Mouse (Mus musculus): Measurements from ENCODE around the gene Tprn. TPM values are rescaled to one million over a fixed set of nuclear protein-coding genes. Genes with fewer than 3 reads are reported as not detected.
"Not testable (repeated sequence)": the region's sequence is repeated elsewhere in the genome, so short reads cannot be mapped to it uniquely, and the experiment has no call there.

Tprn gene
- polyA plus RNA-seq, 1 experiment = 12.3 TPM

- Histone ChIP-seq H3K36me3 (ENCODE audit: control insufficient read depth, insufficient read depth, low read length, poor library complexity, severe bottlenecking) (0 out of 2 replicates have a peak, but pooled peaks cover 5% of the 10 kb centered on the region), H3K4me1 (ENCODE audit: control insufficient read depth, insufficient read depth, low read length) (peaks cover 4% of the 10 kb centered on the region), H3K9me3 (replicated peaks; ENCODE audit: control insufficient read depth, insufficient read depth, low read length, poor library complexity, severe bottlenecking) (no peaks in the 10 kb centered on the region), H3K27me3 (ENCODE audit: control insufficient read depth, insufficient read depth, low read length, poor library complexity, severe bottlenecking) (no peaks in the 10 kb centered on the region), H3K9ac (ENCODE audit: low read depth, poor library complexity, severe bottlenecking) (no peak overlapping the region), H3K4me3 (ENCODE audit: low read depth, low read length) (no peak overlapping the region), H3K27ac (ENCODE audit: insufficient read depth, low read length) (no peak overlapping the region)
- TF ChIP-seq POLR2A (IDR thresholded peaks at IDR 0.05; ENCODE audit: insufficient read depth, low read length) (no peak), EP300 (IDR thresholded peaks at IDR 0.05; ENCODE audit: insufficient read depth, low read depth, low read length) (no peak), CTCF (IDR thresholded peaks at IDR 0.05; ENCODE audit: low read depth, low read length) (no peak)
Measured at GRCm38 (mm10) chr2:25244144-25244543, 18.3 kb upstream of the Tprn start.

- H3K4me3 ChIP-seq (ENCODE audit: low read depth, low read length) = no peak within 1 kb of the TSS
- H3K27ac ChIP-seq (ENCODE audit: insufficient read depth, low read length) = no peak within 1 kb of the TSS
- H3K4me1 ChIP-seq (ENCODE audit: control insufficient read depth, insufficient read depth, low read length) = no peaks in the 10 kb centered on the region
- H3K36me3 ChIP-seq (ENCODE audit: control insufficient read depth, insufficient read depth, low read length, poor library complexity, severe bottlenecking) = peaks cover 12% of the 10 kb centered on the region
- no peak within 1 kb of the TSS for H3K9ac ChIP-seq (ENCODE audit: low read depth, poor library complexity, severe bottlenecking)
- TF ChIP-seq POLR2A (IDR thresholded peaks at IDR 0.05; ENCODE audit: insufficient read depth, low read length) (no peak), CTCF (IDR thresholded peaks at IDR 0.05; ENCODE audit: low read depth, low read length) (no peak), EP300 (IDR thresholded peaks at IDR 0.05; ENCODE audit: insufficient read depth, low read depth, low read length) (no peak)
- no peaks in the 10 kb centered on the region for H3K27me3 ChIP-seq (ENCODE audit: control insufficient read depth, insufficient read depth, low read length, poor library complexity, severe bottlenecking)
- H3K9me3 ChIP-seq (replicated peaks; ENCODE audit: control insufficient read depth, insufficient read depth, low read length, poor library complexity, severe bottlenecking) = no peaks in the 10 kb centered on the region
Measured at GRCm38 (mm10) chr2:25246183-25247072, 16.0 kb upstream of the Tprn start, which contains the start of gene AL732309.1. TSS of gene AL732309.1 (minus strand) at chr2:25246863.

GRCm38 (mm10) chr2:25252331-25252730, 10.1 kb upstream of the Tprn start:
- Histone ChIP-seq H3K36me3 (ENCODE audit: control insufficient read depth, insufficient read depth, low read length, poor library complexity, severe bottlenecking) (peaks cover 19% of the 10 kb centered on the region), H3K4me3 (ENCODE audit: low read depth, low read length) (no peak overlapping the region)
- TF ChIP-seq POLR2A (IDR thresholded peaks at IDR 0.05; ENCODE audit: insufficient read depth, low read length) (no peak), CTCF (IDR thresholded peaks at IDR 0.05; ENCODE audit: low read depth, low read length) (peak; percentile 52)

GRCm38 (mm10) chr2:25255284-25255779, 7.1 kb upstream of the Tprn start, which contains the start of gene Tmem203:
TSS of gene Tmem203 (plus strand) at chr2:25255439.
- Histone ChIP-seq H3K9me3 (replicated peaks; ENCODE audit: control insufficient read depth, insufficient read depth, low read length, poor library complexity, severe bottlenecking) (no peaks in the 10 kb centered on the region), H3K4me1 (ENCODE audit: control insufficient read depth, insufficient read depth, low read length) (no peaks in the 10 kb centered on the region), H3K36me3 (ENCODE audit: control insufficient read depth, insufficient read depth, low read length, poor library complexity, severe bottlenecking) (peaks cover 8% of the 10 kb centered on the region), H3K27me3 (ENCODE audit: control insufficient read depth, insufficient read depth, low read length, poor library complexity, severe bottlenecking) (no peaks in the 10 kb centered on the region), H3K27ac (ENCODE audit: insufficient read depth, low read length) (0 out of 2 replicates have a peak within 1 kb of the TSS, but pooled peaks have one; percentile 2), H3K4me3 (ENCODE audit: low read depth, low read length) (peak within 1 kb of the TSS; percentile 82), H3K9ac (ENCODE audit: low read depth, poor library complexity, severe bottlenecking) (peak within 1 kb of the TSS; percentile 68)
- peak; percentile 66 for TF ChIP-seq POLR2A (IDR thresholded peaks at IDR 0.05; ENCODE audit: insufficient read depth, low read length)
- TF ChIP-seq CTCF (IDR thresholded peaks at IDR 0.05; ENCODE audit: low read depth, low read length) = no peak
- peak; percentile 78 for TF ChIP-seq EP300 (IDR thresholded peaks at IDR 0.05; ENCODE audit: insufficient read depth, low read depth, low read length)

More at GRCm38 (mm10) chr2:25252331-25252730, 10.1 kb upstream of the Tprn start:
- Histone ChIP-seq H3K27me3 (ENCODE audit: control insufficient read depth, insufficient read depth, low read length, poor library complexity, severe bottlenecking) (no peaks in the 10 kb centered on the region), H3K4me1 (ENCODE audit: control insufficient read depth, insufficient read depth, low read length) (no peaks in the 10 kb centered on the region), H3K9ac (ENCODE audit: low read depth, poor library complexity, severe bottlenecking) (no peak overlapping the region), H3K27ac (ENCODE audit: insufficient read depth, low read length) (no peak overlapping the region), H3K9me3 (replicated peaks; ENCODE audit: control insufficient read depth, insufficient read depth, low read length, poor library complexity, severe bottlenecking) (no peaks in the 10 kb centered on the region)

GRCm38 (mm10) chr2:25256443-25257109, 5.8 kb upstream of the Tprn start:
- TF ChIP-seq CTCF (IDR thresholded peaks at IDR 0.05; ENCODE audit: low read depth, low read length) = peak; percentile 34

GRCm38 (mm10) chr2:25257250-25257649, 5.2 kb upstream of the Tprn start:
- not testable (repeated sequence) for H3K9me3 ChIP-seq (replicated peaks; ENCODE audit: control insufficient read depth, insufficient read depth, low read length, poor library complexity, severe bottlenecking); H3K27ac ChIP-seq (ENCODE audit: insufficient read depth, low read length); H3K9ac ChIP-seq (ENCODE audit: low read depth, poor library complexity, severe bottlenecking); H3K4me1 ChIP-seq (ENCODE audit: control insufficient read depth, insufficient read depth, low read length); H3K27me3 ChIP-seq (ENCODE audit: control insufficient read depth, insufficient read depth, low read length, poor library complexity, severe bottlenecking); H3K36me3 ChIP-seq (ENCODE audit: control insufficient read depth, insufficient read depth, low read length, poor library complexity, severe bottlenecking); H3K4me3 ChIP-seq (ENCODE audit: low read depth, low read length)

More at GRCm38 (mm10) chr2:25256443-25257109, 5.8 kb upstream of the Tprn start:
- Histone ChIP-seq H3K4me3 (ENCODE audit: low read depth, low read length) (peak overlapping the region; percentile 28), H3K9ac (ENCODE audit: low read depth, poor library complexity, severe bottlenecking) (peak overlapping the region; percentile 68)
- H3K27me3 ChIP-seq (ENCODE audit: control insufficient read depth, insufficient read depth, low read length, poor library complexity, severe bottlenecking); H3K36me3 ChIP-seq (ENCODE audit: control insufficient read depth, insufficient read depth, low read length, poor library complexity, severe bottlenecking); H3K4me1 ChIP-seq (ENCODE audit: control insufficient read depth, insufficient read depth, low read length); H3K27ac ChIP-seq (ENCODE audit: insufficient read depth, low read length); H3K9me3 ChIP-seq (replicated peaks; ENCODE audit: control insufficient read depth, insufficient read depth, low read length, poor library complexity, severe bottlenecking): not testable (repeated sequence)

Measured in ES-Bruce4 (cell line).